Mouse (Mus musculus) testis, adult 2 months (tissue): ENCODE measurements around the gene Prkaa2.

Experiments used
- CTCF ChIP-seq: fragments of 200-500 bp; IDR thresholded peaks from 2 replicates; pipeline ENCODE4 v1.5.1; 2012; ENCODE audit warnings: low read depth, mild to moderate bottlenecking, inconsistent platforms, low read length, moderate library complexity; ENCODE audit not compliant: control insufficient read depth, insufficient read depth, insufficient replicate concordance
- POLR2A ChIP-seq: fragments of 200-500 bp; IDR thresholded peaks from 2 replicates; pipeline ENCODE4 v1.6.1; 2012; ENCODE audit warnings: low read depth, mild to moderate bottlenecking, inconsistent platforms, low read length, moderate library complexity; ENCODE audit not compliant: control insufficient read depth

GRCm38 (mm10) chr4:105113042-105113441 is 3.4 kb upstream of the Prkaa2 start:
- TF ChIP-seq CTCF (no peak), POLR2A (no peak)
